Mouse (Mus musculus) lung, adult 2 months (tissue): ENCODE data around the gene Dusp14.

Experiments
- CTCF ChIP-seq: fragments of 200-500 bp; IDR thresholded peaks from 2 replicates; pipeline ENCODE4 v1.5.1; 2011; ENCODE audit warnings: mild to moderate bottlenecking, low read length, control low read depth; ENCODE audit not compliant: insufficient read depth
- POLR2A ChIP-seq: fragments of 200-500 bp; IDR thresholded peaks from 2 replicates; pipeline ENCODE4 v1.6.1; 2011; ENCODE audit warnings: low read depth, mild to moderate bottlenecking, control low read depth, low read length, borderline replicate concordance; ENCODE audit errors: extremely low read depth

GRCm38 (mm10) chr11:84009001-84009400 is 60.1 kb downstream of the Dusp14 start:
- TF ChIP-seq POLR2A, result no peak
- peak; percentile 8; the same call in 1 of the 2 replicates for TF ChIP-seq CTCF
